Mouse (Mus musculus): ENCODE results near the gene Tmem11. TPM values are rescaled to one million over a fixed set of nuclear protein-coding genes. Genes with fewer than 3 reads are reported as not detected.
A peak's percentile ranks its signal among the peaks of the same experiment; 100 is the strongest.
"Not testable (repeated sequence)": the region's sequence is repeated elsewhere in the genome, so short reads cannot be mapped to it uniquely, and the experiment has no call there.

Gene Tmem11
- total RNA-seq, 4 experiments from 2014 or later = 26.7 to 33.3 (median 30.3) TPM

DNA sequence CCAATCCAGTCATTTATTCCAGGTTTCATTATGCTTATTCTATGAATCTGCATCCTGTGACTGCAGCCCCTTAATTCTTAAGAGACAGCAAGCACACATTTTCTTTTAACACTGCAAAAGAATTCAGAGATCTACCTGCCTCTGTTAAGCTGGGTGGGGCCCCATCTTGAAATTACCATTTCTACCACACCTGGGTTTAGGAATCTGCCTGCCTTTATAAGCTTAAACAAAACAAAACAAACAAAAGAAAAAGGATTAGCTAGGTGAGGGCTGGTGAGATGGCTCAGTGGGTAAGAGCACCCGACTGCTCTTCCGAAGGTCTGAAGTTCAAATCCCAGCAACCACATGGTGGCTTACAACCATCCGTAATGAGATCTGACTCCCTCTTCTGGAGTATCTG lies 7.9 kb upstream of the Tmem11 start:
- not testable (repeated sequence) for DNase-seq (ENCODE audit: low spot score in 2 of 2)

DNA sequence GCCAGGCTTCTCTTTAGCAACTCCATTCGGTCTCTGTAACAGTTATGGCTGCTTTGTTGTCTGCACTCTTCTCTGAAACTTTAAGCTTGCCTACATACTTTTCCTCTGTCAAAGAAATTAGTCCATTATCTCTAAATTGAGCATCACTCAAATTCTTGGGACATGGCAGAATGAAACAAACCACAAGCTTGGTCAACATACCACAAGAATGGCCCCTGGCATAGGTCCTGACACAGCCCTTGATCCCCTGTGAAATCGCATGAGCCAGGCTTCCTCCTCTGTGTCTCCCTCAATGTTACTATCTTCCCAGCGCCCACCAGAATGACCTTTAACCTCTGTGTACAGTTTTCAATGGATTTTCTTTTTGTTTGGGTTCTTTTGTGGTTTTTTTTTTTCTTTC lies 3.3 kb upstream of the Tmem11 start:
- no peak for DNase-seq (ENCODE audit: low spot score in 2 of 2)

DNA sequence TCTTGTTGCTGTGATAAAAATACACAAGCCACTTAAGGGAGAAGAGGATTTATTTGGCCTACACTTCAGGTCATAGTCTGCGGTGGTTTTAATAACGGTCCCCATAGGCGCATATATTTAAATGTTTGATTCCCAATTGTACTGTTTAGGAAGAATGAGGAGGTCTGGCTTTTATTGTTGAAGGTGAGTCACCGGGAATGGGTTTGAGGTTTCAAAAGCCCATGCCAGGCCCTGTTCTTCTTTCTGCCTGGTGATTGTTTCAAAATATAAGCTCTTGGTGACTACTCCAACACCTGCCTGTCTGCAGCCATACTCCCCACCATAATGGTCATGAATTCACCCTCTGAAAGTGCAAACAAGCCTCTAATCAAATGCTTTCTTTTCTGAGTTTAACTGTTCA lies 1.5 kb upstream of the Tmem11 start:
- DNase-seq (ENCODE audit: low spot score in 2 of 2) = no peak

GRCm38 (mm10) chr11:60879423-60879822 lies 351 bp upstream of the Tmem11 start:
- DNase-seq (ENCODE audit: low spot score in 2 of 2) = peak; percentile 15 to 39

GRCm38 (mm10) chr11:60878056-60878612 lies 938 bp downstream of the Tmem11 start:
- DNase-seq (ENCODE audit: low spot score in 2 of 2) = peak in 1 of 2 experiments; percentile 46

GRCm38 (mm10) chr11:60873101-60873500 lies 6.0 kb downstream of the Tmem11 start:
- DNase-seq (ENCODE audit: low spot score in 2 of 2) = no peak

DNA sequence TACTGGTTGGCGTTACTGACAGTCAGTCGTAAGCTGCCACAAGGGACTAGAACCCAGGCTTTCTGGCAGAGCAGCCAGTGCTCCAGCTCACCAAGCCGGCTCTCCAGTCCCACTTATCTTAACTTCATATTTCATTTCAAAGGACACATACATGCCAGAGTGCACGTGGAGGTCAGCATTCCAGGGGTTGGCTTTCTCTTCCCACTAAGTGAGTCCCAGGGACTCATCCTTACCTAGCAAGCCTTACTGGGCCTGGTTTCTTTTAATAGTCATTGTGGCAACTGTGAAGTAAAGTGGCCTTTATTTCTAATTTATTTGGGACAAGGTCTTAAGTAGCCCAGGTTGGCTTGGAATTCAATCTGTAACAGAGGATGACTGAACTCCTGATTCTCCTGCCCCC lies 7.7 kb downstream of the Tmem11 start:
- DNase-seq (ENCODE audit: low spot score in 2 of 2) = no peak

DNA sequence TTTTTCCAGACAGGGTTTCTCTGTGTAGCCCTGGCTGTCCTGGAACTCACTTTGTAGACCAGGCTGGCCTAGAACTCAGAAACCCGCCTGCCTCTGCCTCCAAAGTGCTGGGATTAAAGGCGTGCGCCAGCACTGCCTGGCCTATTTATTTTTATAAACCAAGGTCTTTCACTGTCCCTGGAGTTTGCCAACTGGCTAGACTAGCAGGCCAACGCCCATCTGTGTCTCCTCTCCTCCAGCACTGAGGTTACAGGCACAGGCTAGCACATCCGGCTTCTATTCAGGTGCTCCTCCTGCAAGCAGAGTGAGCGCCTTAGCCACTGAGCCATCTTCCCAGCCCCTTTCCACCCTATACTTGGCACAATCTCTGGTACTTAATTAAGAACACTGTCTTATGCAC lies 9.6 kb downstream of the Tmem11 start:
- DNase-seq (ENCODE audit: low spot score in 2 of 2) = not testable (repeated sequence)

DNA sequence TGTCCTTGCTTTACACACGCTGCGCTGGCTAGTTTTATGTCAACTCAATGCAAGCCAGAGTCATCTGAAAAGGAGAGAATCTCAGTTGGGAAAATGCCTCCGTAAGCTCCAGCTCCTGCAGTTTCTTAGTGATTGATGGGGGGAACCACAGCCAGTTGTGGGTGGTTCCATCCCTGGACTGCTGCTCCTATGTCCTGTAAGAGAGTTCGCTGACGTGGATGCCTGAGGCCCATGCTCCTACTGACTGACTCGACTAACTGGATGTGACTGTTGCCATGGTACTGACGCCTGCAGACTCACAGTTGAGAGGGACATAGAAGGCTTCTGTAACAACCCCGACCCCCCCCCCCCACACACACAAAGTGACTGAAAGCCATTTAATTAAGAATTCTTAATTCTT lies 11.2 kb downstream of the Tmem11 start:
- no peak for DNase-seq (ENCODE audit: low spot score in 2 of 2)

- no peak for DNase-seq (ENCODE audit: low spot score in 2 of 2)
Observed at GRCm38 (mm10) chr11:60867456-60867855, 11.6 kb downstream of the Tmem11 start.

DNA sequence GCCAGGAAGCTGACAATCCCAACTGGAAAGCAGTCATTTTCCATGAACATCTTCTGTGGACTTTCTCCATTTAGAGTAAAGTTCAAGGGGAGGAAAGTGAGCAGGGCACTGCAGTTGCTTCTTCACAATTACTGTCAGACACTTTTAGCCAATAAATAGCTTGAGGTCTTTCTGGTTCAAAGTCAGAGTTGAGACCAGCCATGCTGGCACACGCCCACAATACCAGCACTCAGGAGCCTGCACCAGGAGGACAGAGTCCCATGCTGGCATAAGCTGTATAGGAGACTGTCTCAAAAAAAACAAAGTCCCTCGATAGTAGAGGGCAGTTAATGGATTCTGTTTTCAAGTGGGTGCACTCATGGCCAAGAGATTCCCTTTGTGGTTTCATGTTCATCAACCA lies 13.1 kb downstream of the Tmem11 start:
- no peak for DNase-seq (ENCODE audit: low spot score in 2 of 2)

DNA sequence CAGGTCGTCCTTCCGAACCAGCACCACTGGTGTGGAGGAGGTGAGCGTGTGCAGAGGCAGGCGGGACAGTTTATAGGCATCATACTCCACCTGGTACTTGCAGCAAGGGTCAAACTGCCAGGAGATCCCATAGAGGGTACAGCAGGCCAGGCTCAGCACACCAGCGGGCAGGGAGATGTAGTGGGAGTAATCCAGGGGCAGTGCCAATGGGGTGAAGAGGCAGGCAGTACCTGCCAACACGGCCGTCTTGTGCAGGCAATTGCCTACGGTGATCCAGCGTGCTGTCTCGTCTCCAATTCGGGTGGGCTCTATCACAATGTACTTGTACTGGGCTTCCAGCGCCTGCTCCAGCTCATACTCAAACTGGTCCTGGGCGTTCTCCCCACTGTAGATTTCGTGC lies 14.2 kb downstream of the Tmem11 start:
- DNase-seq (ENCODE audit: low spot score in 2 of 2) = no peak

DNA sequence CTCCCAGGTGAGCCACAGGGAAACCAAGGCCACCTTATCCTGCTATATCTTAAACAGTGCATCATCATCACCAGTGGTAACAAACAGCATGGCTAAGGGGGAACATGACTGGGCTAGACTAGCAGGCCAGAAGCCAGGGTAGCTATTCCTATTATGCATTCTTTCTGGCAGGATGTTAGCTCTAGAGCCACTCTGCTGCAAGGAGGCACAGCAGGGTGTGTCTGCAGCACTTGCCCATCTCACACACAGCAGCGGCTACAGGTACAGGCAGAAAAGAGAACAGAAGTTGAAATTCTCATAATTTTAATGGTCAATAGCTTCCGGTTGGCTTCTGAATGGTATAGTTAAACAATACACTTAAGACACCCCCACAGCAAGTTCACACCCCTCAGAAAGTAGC lies 14.9 kb downstream of the Tmem11 start:
- DNase-seq (ENCODE audit: low spot score in 2 of 2) = no peak

DNA sequence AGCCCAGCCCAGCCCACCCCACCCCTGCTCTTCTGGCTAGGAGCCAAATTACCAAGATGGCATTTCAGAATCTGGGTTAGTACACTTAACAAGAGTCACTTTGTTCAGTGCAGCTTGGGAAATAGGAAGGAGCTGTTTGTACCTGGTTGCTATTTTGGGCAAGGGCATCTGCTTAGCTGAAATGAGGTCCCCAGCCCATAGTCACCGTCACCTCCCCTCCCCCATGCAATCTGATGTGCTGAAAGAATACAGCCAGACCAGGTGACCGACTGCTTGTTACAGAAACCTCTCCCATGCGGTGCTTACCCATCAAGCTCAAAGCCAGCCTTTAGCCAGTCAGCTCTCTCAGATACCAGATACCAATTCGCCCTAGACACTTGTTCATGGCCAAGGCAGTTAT lies 15.9 kb downstream of the Tmem11 start:
- no peak for DNase-seq (ENCODE audit: low spot score in 2 of 2)

DNA sequence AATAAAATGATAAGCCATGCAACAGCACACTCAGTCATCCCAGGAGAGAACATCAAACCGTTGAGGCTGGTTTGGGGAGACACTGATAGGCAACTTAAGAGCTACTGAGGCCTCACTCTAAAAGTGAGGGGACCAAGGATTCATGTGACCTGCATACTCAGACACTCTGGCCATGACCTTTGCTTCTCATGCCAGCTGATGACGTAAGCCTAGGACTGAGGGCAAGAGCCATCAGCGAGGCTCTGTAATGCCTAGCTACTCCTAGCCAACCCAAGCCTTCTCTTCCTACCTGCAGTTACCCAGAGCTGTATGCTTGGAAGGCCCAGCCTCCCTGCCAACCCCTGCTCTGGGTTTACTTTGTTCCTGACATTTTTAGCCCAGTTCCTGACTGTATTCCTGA lies 17.1 kb downstream of the Tmem11 start:
- DNase-seq (ENCODE audit: low spot score in 2 of 2) = no peak

- peak in 1 of 2 experiments; percentile 30 for DNase-seq (ENCODE audit: low spot score in 2 of 2)
Observed at GRCm38 (mm10) chr11:60856587-60856986, 22.5 kb downstream of the Tmem11 start.

DNA sequence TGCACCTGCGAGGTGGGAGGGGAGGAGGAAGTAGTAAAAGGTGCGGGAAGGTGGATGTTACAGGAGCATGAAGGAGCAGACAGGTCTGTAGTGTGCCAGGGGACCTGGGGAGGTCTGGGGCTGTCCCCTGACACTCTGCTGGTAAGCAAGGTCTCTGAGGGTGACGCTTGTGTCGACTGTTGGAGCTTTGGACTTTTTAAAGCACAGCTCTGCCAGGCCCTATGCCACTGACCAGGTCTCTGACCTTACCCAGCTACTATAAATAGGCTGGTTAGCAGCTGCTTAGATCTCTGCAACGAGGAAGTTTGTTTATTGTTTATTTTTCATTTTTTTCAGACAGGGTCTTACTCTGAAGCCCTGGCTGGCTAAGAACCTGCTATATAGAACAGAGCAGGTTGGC lies 33.7 kb downstream of the Tmem11 start:
- no peak for DNase-seq (ENCODE audit: low spot score in 2 of 2)

- no peak for DNase-seq (ENCODE audit: low spot score in 2 of 2)
Observed at GRCm38 (mm10) chr11:60843412-60843811, 35.7 kb downstream of the Tmem11 start.

DNA sequence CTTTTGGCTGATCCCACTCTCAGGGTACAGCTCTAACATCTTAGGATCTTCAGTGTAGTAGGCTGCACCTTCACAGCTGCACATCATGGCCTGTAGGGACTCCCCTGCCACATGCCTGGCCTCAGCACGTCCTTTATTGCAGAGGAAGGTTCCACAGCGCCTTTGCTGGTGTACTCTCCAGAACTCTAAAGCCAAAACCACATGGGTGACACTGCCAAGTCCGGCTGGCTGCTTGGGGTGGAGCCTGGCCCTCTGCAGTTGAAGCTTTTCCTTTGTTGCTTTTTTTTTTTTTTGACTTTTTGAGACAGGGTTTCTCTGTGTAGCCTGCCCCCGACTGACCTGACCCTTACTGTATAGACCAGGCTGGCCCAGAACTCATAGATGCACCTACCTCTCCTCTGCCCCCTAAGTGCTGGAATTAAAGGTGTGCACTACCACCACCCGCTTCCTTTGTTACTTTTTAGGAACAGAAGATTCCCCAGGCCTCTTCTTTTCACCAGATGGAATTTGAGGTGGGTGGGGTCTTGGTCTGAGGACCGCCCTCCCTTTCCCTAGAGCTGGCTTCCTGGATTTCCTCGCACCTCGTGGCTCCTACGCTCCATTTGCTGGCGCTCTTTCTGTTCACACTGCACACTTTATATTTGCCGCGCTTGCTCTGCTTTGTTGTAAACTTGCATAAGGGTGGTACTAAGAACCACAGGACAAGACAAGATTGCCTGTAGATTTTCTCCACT lies 37.4 kb downstream of the Tmem11 start:
- DNase-seq (ENCODE audit: low spot score in 2 of 2) = no peak

DNA sequence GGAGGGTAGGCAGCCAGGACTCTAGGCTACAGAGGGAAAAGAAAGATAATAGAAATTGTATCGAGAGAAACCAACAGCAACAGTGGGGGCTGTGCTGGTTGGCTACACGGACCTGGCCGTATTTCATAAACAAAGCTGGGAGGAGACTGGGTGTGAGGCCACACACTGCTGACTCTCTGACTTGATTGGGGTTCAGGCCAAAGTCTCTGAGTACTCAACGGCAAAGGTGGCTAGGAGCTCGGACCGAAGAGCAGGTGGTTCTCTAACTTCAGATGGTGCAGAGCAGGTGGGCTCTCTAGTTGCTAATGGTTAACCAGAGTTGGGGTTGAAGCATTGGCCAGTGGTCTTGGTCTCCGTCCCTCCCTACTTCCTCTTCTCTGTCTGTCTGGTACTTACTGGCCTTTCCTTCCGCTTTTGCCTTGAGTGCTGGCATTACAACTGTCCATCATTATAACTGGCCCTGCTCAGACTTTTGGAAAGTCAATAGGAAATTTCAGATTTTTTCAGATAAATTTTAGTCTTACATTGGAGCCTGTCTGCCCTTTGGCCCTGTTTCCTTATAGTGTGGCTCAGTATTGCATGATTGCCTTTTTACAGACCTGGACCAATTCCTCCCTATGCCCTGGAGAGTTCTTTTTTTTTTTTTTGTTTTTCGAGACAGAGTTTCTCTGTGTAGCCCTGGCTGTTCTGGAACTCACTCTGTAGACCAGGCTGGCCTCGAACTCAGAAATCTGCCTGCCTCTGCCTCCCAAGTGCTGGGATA lies 41.2 kb downstream of the Tmem11 start:
- no peak for DNase-seq (ENCODE audit: low spot score in 2 of 2)

- DNase-seq (ENCODE audit: low spot score in 2 of 2) = no peak
Observed at GRCm38 (mm10) chr11:60836897-60837296, 42.2 kb downstream of the Tmem11 start.

DNA sequence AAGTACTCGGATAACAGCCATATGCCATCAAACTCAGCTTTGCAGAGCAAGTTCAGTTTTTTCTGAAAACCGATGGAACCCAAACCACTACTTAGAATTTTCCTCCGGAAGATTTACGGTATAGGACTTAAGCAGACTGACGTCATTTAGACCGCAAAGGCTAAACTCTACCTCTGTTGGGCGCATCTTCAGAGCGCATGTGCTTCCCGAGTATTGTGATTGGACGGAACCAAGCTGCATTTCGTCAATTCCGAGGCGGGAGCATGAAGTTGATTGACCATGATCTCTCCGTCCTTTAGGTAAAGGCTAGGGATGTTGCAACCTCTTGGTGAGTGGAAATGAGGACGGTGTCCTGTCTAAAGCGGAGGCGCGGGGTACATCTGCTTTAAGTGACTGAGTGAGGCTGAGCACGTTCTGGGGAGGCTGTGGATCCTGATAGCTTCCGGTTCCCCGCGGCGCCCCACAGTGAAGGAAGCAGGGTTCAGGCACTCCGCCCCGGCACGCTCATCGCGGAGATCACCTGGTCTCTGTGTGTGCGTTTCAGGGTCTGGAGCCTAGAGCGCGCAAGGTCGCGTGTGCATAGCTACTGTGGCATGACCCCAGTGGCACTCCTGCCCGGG lies 48.5 kb downstream of the Tmem11 start, which contains the start of gene Dhrs7b:
TSS of gene Dhrs7b (plus strand) at position 199 of the 620 bp plus-strand sequence.
- DNase-seq (ENCODE audit: low spot score in 2 of 2) = peak; percentile 77 to 91
